Mouse (Mus musculus) lung, postnatal 0 days (tissue): ENCODE results near the gene Lifr. TPM values are rescaled to one million over a fixed set of nuclear protein-coding genes. Genes with fewer than 3 reads are reported as not detected.

Experiments used
- ATAC-seq: fragments of 200-750 bp; cut with Nextera tagmentation; 2 replicates; pipeline ENCODE4 v1.8.0; 2017; ENCODE audit warnings: moderate library complexity
- DNase-seq: peaks from one replicate; pipeline ENCODE4 v3.0.0-alpha.2; 2016; ENCODE audit warnings: low spot score
- H3K27ac ChIP-seq: fragments of 300-500 bp; sonication (generic); 2 replicates; pipeline ENCODE4 v1.5.1; 2014; ENCODE audit warnings: antibody characterized with exemption, mild to moderate bottlenecking, low read length, mixed read lengths
- H3K27me3 ChIP-seq: fragments of 300-500 bp; sonication (generic); replicated peaks from 2 replicates; pipeline ENCODE4 v1.6.1; 2014; ENCODE audit warnings: low read length, mixed read lengths; ENCODE audit not compliant: insufficient read depth
- H3K36me3 ChIP-seq: fragments of 300-500 bp; sonication (generic); 2 replicates; pipeline ENCODE4 v1.6.1; 2014; ENCODE audit warnings: low read length, mixed read lengths; ENCODE audit not compliant: insufficient read depth
- H3K4me1 ChIP-seq: fragments of 300-500 bp; sonication (generic); 2 replicates; pipeline ENCODE4 v1.6.1; 2014; ENCODE audit warnings: antibody characterized with exemption, low read depth, low read length, mixed read lengths; ENCODE audit not compliant: insufficient read depth
- H3K4me2 ChIP-seq: fragments of 300-500 bp; sonication (generic); replicated peaks from 2 replicates; pipeline ENCODE4 v1.6.1; 2014; ENCODE audit warnings: low read depth, mild to moderate bottlenecking, low read length, moderate library complexity, mixed read lengths
- H3K4me3 ChIP-seq: fragments of 300-500 bp; sonication (generic); 2 replicates; pipeline ENCODE4 v1.5.1; 2014; ENCODE audit warnings: low read depth, low read length
- H3K9ac ChIP-seq: fragments of 300-500 bp; sonication (generic); replicated peaks from 2 replicates; pipeline ENCODE4 v1.6.1; 2014; ENCODE audit warnings: low read depth, mild to moderate bottlenecking
- H3K9me3 ChIP-seq: fragments of 300-500 bp; sonication (generic); 2 replicates; pipeline ENCODE4 v1.6.1; 2016; ENCODE audit warnings: low read length, mixed read lengths
- CTCF ChIP-seq: IDR thresholded peaks from 2 replicates; pipeline ENCODE4 v1.5.1; 2016; ENCODE audit warnings: antibody characterized with exemption, mild to moderate bottlenecking
- EP300 ChIP-seq: IDR thresholded peaks from 2 replicates; pipeline ENCODE4 v1.6.1; 2016; ENCODE audit warnings: antibody characterized with exemption, mild to moderate bottlenecking, control low read depth
- WGBS: fragments of 180-500 bp; shearing (Covaris S2); extraction: QIAGEN DNeasy Blood & Tissue Kit; methylation state at CpG from one replicate; pipeline ENCODE4 v1.1.7; 2014; 5-methylcytosine and 5-hydroxymethylcytosine counted together
- polyA plus RNA-seq: library from polyadenylated mRNA; unstranded; fragments of >200 nt; fragmentation: Nextera tagmentation; extraction: Ambion mirVana; gene quantifications from 2 replicates; pipeline ENCODE4 v1.2.1, GENCODE M21; 2015

Gene Lifr
- polyA plus RNA-seq, 1 experiment from 2014 or later = 29.7 TPM

DNA sequence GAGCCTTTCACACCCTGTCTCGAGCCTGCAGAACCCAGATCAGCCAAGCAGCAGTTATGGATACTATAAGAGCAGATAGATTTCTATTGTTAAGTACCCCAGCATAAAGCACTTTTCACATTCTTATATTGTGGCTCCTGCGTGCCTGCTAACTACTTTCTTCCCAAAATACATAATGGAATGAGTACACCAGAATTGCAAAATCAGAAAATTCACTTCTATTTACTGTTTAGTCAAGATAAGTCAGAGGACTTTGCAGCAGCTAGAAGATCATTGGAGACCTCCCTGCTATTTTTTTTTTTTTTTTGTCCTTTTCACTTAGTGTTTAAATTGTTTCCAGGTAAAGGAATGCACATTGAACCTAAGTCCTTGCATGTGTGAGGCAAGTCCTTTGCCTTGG, 38.3 kb upstream of the Lifr start:
- TF ChIP-seq CTCF = no peak
- TF ChIP-seq EP300 = no peak
- Histone ChIP-seq H3K27ac (no peak overlapping the region), H3K9me3 (no peaks in the 10 kb centered on the region), H3K9ac (no peak overlapping the region), H3K27me3 (no peaks in the 10 kb centered on the region), H3K36me3 (no peaks in the 10 kb centered on the region), H3K4me1 (no peaks in the 10 kb centered on the region), H3K4me2 (no peak overlapping the region), H3K4me3 (no peak overlapping the region)
- DNase-seq (peak; percentile 26), ATAC-seq (peak; percentile 62)
- WGBS = 56% methylated on average over 2 of the region's 2 CpGs

DNA sequence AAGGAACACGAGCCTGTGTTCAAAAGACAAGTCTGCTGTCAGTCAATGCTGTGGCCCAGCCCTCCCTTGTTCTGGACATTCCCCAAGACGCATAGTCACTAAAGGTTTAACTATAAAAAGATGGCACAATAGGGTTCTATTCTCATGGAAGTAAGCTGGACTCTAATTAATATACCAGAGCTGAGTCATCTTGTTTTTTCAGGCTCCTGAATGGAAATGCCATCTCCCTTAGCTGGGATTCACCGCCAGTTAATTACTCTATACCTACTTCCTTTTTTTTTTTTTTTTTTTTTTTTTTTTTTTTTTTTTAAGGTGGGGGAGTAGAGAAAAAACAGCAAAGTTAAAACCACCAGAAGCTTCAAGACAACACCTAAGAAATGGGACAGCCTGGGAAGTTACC, 33.6 kb upstream of the Lifr start:
- H3K4me3 ChIP-seq = no peak overlapping the region
- 65% methylated on average over 3 of the region's 3 CpGs for WGBS
- no peaks in the 10 kb centered on the region for H3K36me3 ChIP-seq
- TF ChIP-seq CTCF (no peak), EP300 (no peak)
- H3K4me2 ChIP-seq = no peak overlapping the region
- H3K4me1 ChIP-seq = no peaks in the 10 kb centered on the region
- no peak overlapping the region for H3K27ac ChIP-seq
- no peaks in the 10 kb centered on the region for H3K27me3 ChIP-seq
- ATAC-seq = no peak
- H3K9ac ChIP-seq = no peak overlapping the region
- DNase-seq = no peak
- no peaks in the 10 kb centered on the region for H3K9me3 ChIP-seq

DNA sequence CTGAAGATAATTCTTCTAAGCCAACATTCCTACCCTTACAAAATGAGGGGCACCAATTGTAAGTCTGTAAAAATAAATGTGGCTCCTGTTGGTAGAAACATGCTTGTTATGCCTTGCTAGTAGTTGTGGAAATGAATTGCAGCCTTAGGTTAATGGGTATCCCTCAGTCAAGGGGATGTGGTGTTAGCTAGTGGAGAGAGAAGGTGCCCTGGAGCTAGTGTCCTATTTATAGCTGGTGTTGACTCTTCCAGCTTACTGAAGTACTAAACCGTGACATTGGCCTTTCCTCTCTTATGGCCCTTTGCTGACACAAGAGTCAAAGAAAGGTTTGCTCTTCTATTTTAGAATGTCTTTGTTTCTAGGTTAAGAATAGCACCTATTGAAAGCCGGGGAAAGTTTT, 29.9 kb upstream of the Lifr start:
- Histone ChIP-seq H3K27me3 (no peaks in the 10 kb centered on the region), H3K4me1 (no peaks in the 10 kb centered on the region), H3K36me3 (no peaks in the 10 kb centered on the region), H3K9me3 (no peaks in the 10 kb centered on the region), H3K27ac (no peak overlapping the region), H3K4me3 (no peak overlapping the region), H3K4me2 (no peak overlapping the region), H3K9ac (no peak overlapping the region)
- no peak for TF ChIP-seq EP300
- TF ChIP-seq CTCF = no peak
- WGBS = 53% methylated on average over 2 of the region's 2 CpGs
- DNase-seq (no peak), ATAC-seq (no peak)

DNA sequence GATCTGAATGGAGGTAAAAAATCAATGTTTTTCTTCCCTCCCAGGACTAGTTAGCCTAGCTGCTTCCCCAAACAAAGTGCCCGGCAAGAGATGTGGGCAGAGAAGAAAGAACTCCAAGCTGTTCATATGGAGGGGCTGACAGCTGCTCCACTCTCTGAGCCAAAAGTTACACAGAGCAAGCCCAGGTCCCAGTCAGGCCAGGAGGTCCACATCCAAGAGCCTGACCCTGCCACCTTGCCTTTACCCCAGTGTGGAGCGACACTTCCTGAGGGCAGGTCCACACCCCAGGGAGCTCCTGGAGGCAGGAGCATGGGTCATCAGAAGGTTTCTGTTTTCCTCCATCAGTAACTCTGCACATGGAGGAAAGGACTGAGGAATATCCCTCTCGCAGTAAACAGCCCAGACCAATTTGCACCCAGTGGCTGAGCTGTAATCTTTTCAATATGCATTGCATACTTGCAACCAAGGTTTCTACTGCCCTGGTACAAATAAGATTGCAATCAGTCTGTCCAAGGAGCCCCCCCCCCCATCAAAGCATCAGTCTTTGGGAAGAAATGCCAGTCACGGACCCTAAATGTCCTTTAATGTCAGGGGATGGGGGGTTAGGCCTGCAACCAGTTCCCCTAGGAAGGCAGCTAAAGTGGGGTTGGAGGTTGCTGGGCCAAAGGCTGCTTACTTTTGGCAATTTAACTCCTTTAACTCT, 28.3 kb upstream of the Lifr start:
- Histone ChIP-seq H3K36me3 (no peaks in the 10 kb centered on the region), H3K27me3 (no peaks in the 10 kb centered on the region), H3K27ac (no peak overlapping the region), H3K4me2 (no peak overlapping the region), H3K4me3 (no peak overlapping the region), H3K9me3 (no peaks in the 10 kb centered on the region), H3K9ac (no peak overlapping the region), H3K4me1 (no peaks in the 10 kb centered on the region)
- DNase-seq = no peak
- TF ChIP-seq CTCF = no peak
- no peak for TF ChIP-seq EP300
- ATAC-seq = no peak
- 85% methylated on average over 4 of the region's 4 CpGs for WGBS

DNA sequence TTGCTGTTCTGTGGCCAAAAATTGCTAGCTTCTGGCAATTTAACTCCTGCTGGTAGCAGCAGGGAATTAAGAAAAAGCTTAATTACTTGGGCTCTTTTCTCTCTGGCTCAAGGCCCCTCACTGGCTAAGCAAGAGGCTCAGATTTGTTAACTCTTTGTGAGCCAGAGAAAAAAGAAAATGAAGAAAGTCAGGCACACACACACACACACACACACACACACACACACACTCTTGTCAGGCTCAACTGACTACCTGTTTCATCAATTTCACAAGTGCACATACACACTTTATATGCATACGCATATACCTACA, 27.8 kb upstream of the Lifr start:
- no peak overlapping the region for H3K4me2 ChIP-seq
- ATAC-seq = no peak
- TF ChIP-seq EP300 = no peak
- no peak for TF ChIP-seq CTCF
- H3K9me3 ChIP-seq = no peaks in the 10 kb centered on the region
- no peak overlapping the region for H3K27ac ChIP-seq
- no peaks in the 10 kb centered on the region for H3K4me1 ChIP-seq
- H3K4me3 ChIP-seq = no peak overlapping the region
- H3K27me3 ChIP-seq = no peaks in the 10 kb centered on the region
- WGBS = 93% methylated on average over 1 of the region's 1 CpGs
- H3K36me3 ChIP-seq = no peaks in the 10 kb centered on the region
- no peak for DNase-seq
- no peak overlapping the region for H3K9ac ChIP-seq

DNA sequence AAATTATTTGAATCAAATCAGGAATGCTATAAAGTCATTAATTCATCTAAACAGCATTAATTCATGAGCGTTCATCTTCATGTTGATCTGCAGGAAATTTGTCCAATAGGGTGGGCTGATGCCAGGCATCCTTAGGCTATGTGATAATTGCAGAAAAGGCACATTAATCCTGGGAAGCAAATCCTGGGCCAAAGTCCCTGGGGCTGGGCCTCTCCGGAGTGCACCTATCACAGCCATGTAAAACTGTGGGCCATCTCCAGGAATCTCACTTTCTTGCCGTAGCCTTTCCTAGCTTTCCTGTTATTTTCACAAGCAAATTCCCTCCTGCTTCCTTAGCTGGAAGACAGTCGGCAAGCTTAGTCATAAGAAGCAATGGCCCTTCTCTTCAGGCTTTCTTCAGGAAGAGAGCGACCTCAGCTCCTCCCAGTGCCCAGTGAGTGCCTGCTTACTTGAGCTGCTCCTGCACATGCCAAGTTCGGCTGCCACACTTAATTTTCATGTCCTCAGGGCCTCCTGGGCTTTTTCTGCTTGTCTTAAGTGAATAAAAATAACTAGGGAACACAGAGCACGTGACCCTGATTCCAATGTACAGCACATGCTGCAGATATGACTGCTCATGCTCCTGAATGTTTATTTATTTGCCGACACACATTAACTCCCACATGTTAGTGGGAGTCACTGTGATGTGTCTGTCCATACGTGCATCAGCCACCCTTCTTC, 26.7 kb upstream of the Lifr start:
- no peak overlapping the region for H3K27ac ChIP-seq
- no peaks in the 10 kb centered on the region for H3K27me3 ChIP-seq
- WGBS = 64% methylated on average over 9 of the region's 9 CpGs
- DNase-seq = no peak
- no peak overlapping the region for H3K9ac ChIP-seq
- ATAC-seq = no peak
- H3K9me3 ChIP-seq = no peaks in the 10 kb centered on the region
- no peaks in the 10 kb centered on the region for H3K36me3 ChIP-seq
- TF ChIP-seq CTCF (no peak), EP300 (no peak)
- H3K4me2 ChIP-seq = no peak overlapping the region
- H3K4me1 ChIP-seq = no peaks in the 10 kb centered on the region
- no peak overlapping the region for H3K4me3 ChIP-seq
